Mouse (Mus musculus): ENCODE results near the gene Mau2. TPM values are rescaled to one million over a fixed set of nuclear protein-coding genes. Genes with fewer than 3 reads are reported as not detected.
"Not testable (repeated sequence)": the region's sequence is repeated elsewhere in the genome, so short reads cannot be mapped to it uniquely, and the experiment has no call there.

Mau2 gene
- polyA plus RNA-seq, 1 experiment, result 40.2 TPM

DNA sequence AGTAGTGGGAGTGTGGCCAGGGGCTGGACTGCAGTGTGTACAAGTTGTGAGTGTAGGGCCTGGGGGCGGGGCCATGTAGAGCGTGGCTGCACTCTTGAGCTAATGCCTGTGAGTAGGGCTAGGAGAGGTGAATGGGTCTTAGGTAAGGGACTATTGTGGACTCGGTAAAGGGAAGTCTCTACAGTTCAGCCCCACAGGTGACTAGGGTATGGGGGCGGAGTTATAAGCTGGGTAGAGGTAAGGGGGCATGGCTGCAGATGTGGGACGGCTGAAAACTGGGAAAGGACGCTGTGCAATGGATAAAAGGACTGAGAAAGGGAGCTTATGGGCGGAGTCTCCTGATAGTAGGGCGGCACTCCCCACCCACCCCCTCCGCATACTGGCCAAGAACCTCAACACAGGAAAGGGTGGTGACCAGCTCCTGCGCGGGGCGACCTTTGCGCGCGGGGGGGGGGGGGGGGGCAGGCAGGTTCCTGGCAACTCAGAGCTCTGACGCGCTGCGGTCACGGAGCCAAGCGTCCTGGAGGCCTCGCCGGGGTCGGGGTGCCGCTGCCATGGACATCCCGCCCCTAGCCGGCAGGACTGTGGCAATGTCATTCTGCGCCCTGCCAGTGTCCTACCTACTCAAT is 30.0 kb upstream of the Mau2 start, which contains the start of gene Tm6sf2:
Gene Tm6sf2, plus strand, starts transcription at position 484 of the 629 bp plus-strand sequence.
- H3K27ac ChIP-seq (ENCODE audit: insufficient read depth, low read length), result no peak within 1 kb of the TSS
- H3K27me3 ChIP-seq (ENCODE audit: control insufficient read depth, insufficient read depth, low read length, poor library complexity, severe bottlenecking), result no peaks in the 10 kb centered on the region
- peak within 1 kb of the TSS; percentile 41 for H3K4me3 ChIP-seq (ENCODE audit: low read depth, low read length)
- no peak for TF ChIP-seq EP300 (IDR thresholded peaks at IDR 0.05; ENCODE audit: insufficient read depth, low read depth, low read length)
- TF ChIP-seq POLR2A (IDR thresholded peaks at IDR 0.05; ENCODE audit: insufficient read depth, low read length), result no peak
- no peak for TF ChIP-seq CTCF (IDR thresholded peaks at IDR 0.05; ENCODE audit: low read depth, low read length)
- H3K4me1 ChIP-seq (ENCODE audit: control insufficient read depth, insufficient read depth, low read length), result no peaks in the 10 kb centered on the region
- H3K9me3 ChIP-seq (replicated peaks; ENCODE audit: control insufficient read depth, insufficient read depth, low read length, poor library complexity, severe bottlenecking), result no peaks in the 10 kb centered on the region
- peaks cover 13% of the 10 kb centered on the region for H3K36me3 ChIP-seq (ENCODE audit: control insufficient read depth, insufficient read depth, low read length, poor library complexity, severe bottlenecking)
- H3K9ac ChIP-seq (ENCODE audit: low read depth, poor library complexity, severe bottlenecking), result no peak within 1 kb of the TSS

DNA sequence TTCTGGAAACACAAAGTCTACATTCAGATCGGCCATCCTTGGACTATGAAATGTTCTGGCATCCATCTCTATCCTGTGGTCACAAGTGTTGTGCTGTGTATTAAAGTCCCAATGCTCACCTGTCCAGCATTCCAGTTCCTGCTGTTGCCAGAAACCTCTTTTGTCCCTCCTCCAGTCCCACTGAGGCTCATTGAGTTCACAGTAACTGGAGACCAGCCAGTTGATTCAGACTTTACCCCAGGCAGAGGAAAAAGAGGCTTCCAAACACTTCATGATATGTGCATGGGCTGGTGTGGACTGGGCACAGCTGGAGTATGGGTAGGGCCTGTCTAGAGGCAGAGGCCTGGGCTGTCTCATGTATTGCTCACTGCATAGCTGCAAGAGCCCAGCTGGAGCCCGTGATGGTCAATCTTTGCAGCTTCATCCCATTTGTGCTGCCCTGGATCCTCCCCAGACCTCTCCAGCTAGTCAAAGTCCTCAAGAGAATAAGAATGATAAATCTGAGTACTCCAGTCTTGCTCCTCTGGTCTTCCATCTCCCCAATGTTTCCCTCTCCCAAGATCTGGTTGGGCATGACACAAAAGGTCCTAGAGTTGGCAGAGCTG is 29.4 kb upstream of the Mau2 start:
- Histone ChIP-seq H3K9ac (ENCODE audit: low read depth, poor library complexity, severe bottlenecking) (no peak overlapping the region), H3K27ac (ENCODE audit: insufficient read depth, low read length) (no peak overlapping the region), H3K4me1 (ENCODE audit: control insufficient read depth, insufficient read depth, low read length) (no peaks in the 10 kb centered on the region), H3K9me3 (replicated peaks; ENCODE audit: control insufficient read depth, insufficient read depth, low read length, poor library complexity, severe bottlenecking) (no peaks in the 10 kb centered on the region), H3K36me3 (ENCODE audit: control insufficient read depth, insufficient read depth, low read length, poor library complexity, severe bottlenecking) (peaks cover 17% of the 10 kb centered on the region), H3K27me3 (ENCODE audit: control insufficient read depth, insufficient read depth, low read length, poor library complexity, severe bottlenecking) (no peaks in the 10 kb centered on the region), H3K4me3 (ENCODE audit: low read depth, low read length) (no peak overlapping the region)
- TF ChIP-seq POLR2A (IDR thresholded peaks at IDR 0.05; ENCODE audit: insufficient read depth, low read length), result no peak
- TF ChIP-seq CTCF (IDR thresholded peaks at IDR 0.05; ENCODE audit: low read depth, low read length), result no peak
- TF ChIP-seq EP300 (IDR thresholded peaks at IDR 0.05; ENCODE audit: insufficient read depth, low read depth, low read length), result no peak

DNA sequence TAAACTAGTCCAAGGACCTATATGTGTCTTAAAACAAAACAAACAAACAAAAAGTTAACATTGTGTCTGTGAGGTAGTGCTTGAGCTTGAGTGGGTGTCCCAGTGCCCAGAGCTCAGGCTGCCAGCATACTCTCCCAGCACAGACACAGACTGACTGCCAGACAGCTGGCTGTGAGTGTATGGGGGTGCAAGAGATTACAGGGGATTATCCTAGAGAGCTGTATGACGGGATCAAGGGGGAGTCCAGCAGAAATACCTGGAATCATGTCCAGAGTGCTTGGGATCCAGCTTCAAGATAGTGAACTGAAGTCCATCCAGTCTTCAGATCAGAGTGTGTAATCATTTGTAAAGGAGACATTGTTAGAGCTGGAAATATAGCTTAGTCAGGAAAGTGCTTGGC is 15.2 kb upstream of the Mau2 start:
- no peaks in the 10 kb centered on the region for H3K9me3 ChIP-seq (replicated peaks; ENCODE audit: control insufficient read depth, insufficient read depth, low read length, poor library complexity, severe bottlenecking)
- H3K4me1 ChIP-seq (ENCODE audit: control insufficient read depth, insufficient read depth, low read length), result no peaks in the 10 kb centered on the region
- no peaks in the 10 kb centered on the region for H3K27me3 ChIP-seq (ENCODE audit: control insufficient read depth, insufficient read depth, low read length, poor library complexity, severe bottlenecking)
- H3K4me3 ChIP-seq (ENCODE audit: low read depth, low read length), result no peak overlapping the region
- H3K27ac ChIP-seq (ENCODE audit: insufficient read depth, low read length), result no peak overlapping the region
- TF ChIP-seq EP300 (IDR thresholded peaks at IDR 0.05; ENCODE audit: insufficient read depth, low read depth, low read length), result no peak
- no peak for TF ChIP-seq CTCF (IDR thresholded peaks at IDR 0.05; ENCODE audit: low read depth, low read length)
- no peak for TF ChIP-seq POLR2A (IDR thresholded peaks at IDR 0.05; ENCODE audit: insufficient read depth, low read length)
- H3K36me3 ChIP-seq (ENCODE audit: control insufficient read depth, insufficient read depth, low read length, poor library complexity, severe bottlenecking), result peaks cover 70% of the 10 kb centered on the region
- H3K9ac ChIP-seq (ENCODE audit: low read depth, poor library complexity, severe bottlenecking), result no peak overlapping the region

DNA sequence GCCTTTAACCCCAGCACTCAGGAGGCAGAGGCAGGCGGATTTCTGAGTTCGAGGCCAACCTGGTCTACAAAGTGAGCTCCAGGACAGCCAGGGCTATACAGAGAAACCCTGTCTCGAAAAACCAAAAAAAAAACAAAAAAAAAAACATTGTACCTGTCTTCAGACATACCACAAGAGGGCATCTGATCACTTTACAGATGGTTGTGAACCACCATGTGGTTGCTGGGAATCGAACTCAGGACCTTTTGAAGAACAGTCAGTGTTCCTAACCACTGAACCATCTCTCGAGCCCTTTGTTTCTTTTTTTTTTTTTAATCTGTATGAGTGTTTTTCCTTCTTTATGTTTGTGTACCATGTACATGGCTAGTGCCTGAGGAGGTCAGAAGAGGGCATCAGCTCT is 7.9 kb upstream of the Mau2 start:
- H3K9ac ChIP-seq (ENCODE audit: low read depth, poor library complexity, severe bottlenecking); H3K9me3 ChIP-seq (replicated peaks; ENCODE audit: control insufficient read depth, insufficient read depth, low read length, poor library complexity, severe bottlenecking); H3K27ac ChIP-seq (ENCODE audit: insufficient read depth, low read length); H3K4me1 ChIP-seq (ENCODE audit: control insufficient read depth, insufficient read depth, low read length); H3K4me3 ChIP-seq (ENCODE audit: low read depth, low read length); H3K27me3 ChIP-seq (ENCODE audit: control insufficient read depth, insufficient read depth, low read length, poor library complexity, severe bottlenecking): not testable (repeated sequence)
- H3K36me3 ChIP-seq (ENCODE audit: control insufficient read depth, insufficient read depth, low read length, poor library complexity, severe bottlenecking), result peaks cover 45% of the 10 kb centered on the region

DNA sequence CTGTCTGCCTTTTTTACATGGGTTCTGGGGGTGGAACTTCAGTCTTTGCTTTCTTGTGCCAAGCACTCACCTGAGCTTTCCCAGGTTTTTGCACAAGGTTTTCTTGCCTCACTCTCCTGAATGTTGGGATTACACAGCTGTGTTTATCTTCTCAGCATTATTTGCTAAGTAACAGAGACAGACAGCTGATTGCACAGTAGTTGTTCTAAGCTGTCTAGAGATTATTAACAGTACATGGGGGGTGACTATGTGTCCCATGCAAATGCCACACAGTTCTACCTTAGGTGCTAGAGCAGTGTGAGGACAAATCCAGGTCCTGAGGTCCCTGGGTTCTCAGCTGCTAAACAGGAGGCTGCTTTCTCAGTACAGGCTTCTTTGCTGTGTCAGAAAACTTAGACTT is 7.1 kb upstream of the Mau2 start:
- peaks cover 40% of the 10 kb centered on the region for H3K36me3 ChIP-seq (ENCODE audit: control insufficient read depth, insufficient read depth, low read length, poor library complexity, severe bottlenecking)
- H3K27ac ChIP-seq (ENCODE audit: insufficient read depth, low read length), result no peak overlapping the region

DNA sequence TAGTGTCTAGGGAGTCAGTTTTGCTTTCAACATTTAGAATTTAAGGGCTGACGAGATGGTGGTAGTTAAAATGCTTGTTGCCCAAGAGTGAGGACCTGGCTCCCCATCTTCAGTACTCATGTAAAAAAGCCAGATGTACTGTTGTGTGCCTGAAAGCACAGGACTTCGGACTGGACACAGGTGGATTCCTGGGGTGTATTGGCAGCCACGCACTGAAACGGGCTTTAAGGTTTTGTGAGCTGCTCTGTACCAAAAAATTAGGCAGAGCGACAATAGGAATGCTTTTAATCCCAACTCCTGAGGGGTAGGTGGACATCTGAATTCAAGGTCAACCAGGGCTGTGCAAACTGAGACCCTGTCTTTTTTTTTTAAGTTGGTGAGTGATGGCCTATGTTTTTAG is 1.5 kb upstream of the Mau2 start:
- Histone ChIP-seq H3K4me3 (ENCODE audit: low read depth, low read length) (no peak overlapping the region), H3K4me1 (ENCODE audit: control insufficient read depth, insufficient read depth, low read length) (no peaks in the 10 kb centered on the region), H3K27me3 (ENCODE audit: control insufficient read depth, insufficient read depth, low read length, poor library complexity, severe bottlenecking) (no peaks in the 10 kb centered on the region), H3K36me3 (ENCODE audit: control insufficient read depth, insufficient read depth, low read length, poor library complexity, severe bottlenecking) (peaks cover 6% of the 10 kb centered on the region; the same call in 1 of the 2 replicates), H3K9ac (ENCODE audit: low read depth, poor library complexity, severe bottlenecking) (peak overlapping the region; percentile 92), H3K27ac (ENCODE audit: insufficient read depth, low read length) (no peak overlapping the region), H3K9me3 (replicated peaks; ENCODE audit: control insufficient read depth, insufficient read depth, low read length, poor library complexity, severe bottlenecking) (no peaks in the 10 kb centered on the region)
- no peak for TF ChIP-seq POLR2A (IDR thresholded peaks at IDR 0.05; ENCODE audit: insufficient read depth, low read length)
- no peak for TF ChIP-seq CTCF (IDR thresholded peaks at IDR 0.05; ENCODE audit: low read depth, low read length)
- no peak for TF ChIP-seq EP300 (IDR thresholded peaks at IDR 0.05; ENCODE audit: insufficient read depth, low read depth, low read length)

More for the DNA sequence above, 7.1 kb upstream of the Mau2 start:
- no peaks in the 10 kb centered on the region for H3K9me3 ChIP-seq (replicated peaks; ENCODE audit: control insufficient read depth, insufficient read depth, low read length, poor library complexity, severe bottlenecking)
- H3K4me3 ChIP-seq (ENCODE audit: low read depth, low read length), result no peak overlapping the region
- H3K27me3 ChIP-seq (ENCODE audit: control insufficient read depth, insufficient read depth, low read length, poor library complexity, severe bottlenecking), result no peaks in the 10 kb centered on the region
- TF ChIP-seq EP300 (IDR thresholded peaks at IDR 0.05; ENCODE audit: insufficient read depth, low read depth, low read length) (no peak), POLR2A (IDR thresholded peaks at IDR 0.05; ENCODE audit: insufficient read depth, low read length) (no peak), CTCF (IDR thresholded peaks at IDR 0.05; ENCODE audit: low read depth, low read length) (no peak)
- no peaks in the 10 kb centered on the region for H3K4me1 ChIP-seq (ENCODE audit: control insufficient read depth, insufficient read depth, low read length)
- no peak overlapping the region for H3K9ac ChIP-seq (ENCODE audit: low read depth, poor library complexity, severe bottlenecking)

Data from ES-Bruce4 (cell line).